Mouse (Mus musculus) layer of hippocampus, adult 6 months (tissue): ENCODE data around the gene Slc28a3. TPM values are rescaled to one million over a fixed set of nuclear protein-coding genes. Genes with fewer than 3 reads are reported as not detected.

Source experiments
- long read RNA-seq, 2 experiments: library from polyadenylated mRNA; unstranded; transcript quantifications; one replicate each; pipeline ENCODE4 v2.0.0; 2019 to 2020
- polyA plus RNA-seq: library from polyadenylated mRNA; unstranded; fragments of <200 nt; fragmentation: Nextera tagmentation; gene quantifications from 2 replicates; pipeline ENCODE4 v1.2.3, GENCODE M21; 2021

The Slc28a3 gene
- 0.11 and 0.36 TPM in 2 replicates for polyA plus RNA-seq
- long read RNA-seq, experiment 1 = 0 reads
- long read RNA-seq, experiment 2 = 0 reads

GRCm38 (mm10) chr13:58610716-58611115, at the start of gene Slc28a3:
Slc28a3 (minus strand) TSS chr13:58610877.

Other genes with a start within 250 kb of the Slc28a3 start
- gene 2210016F16Rik, start 225.7 kb downstream of the Slc28a3 start, polyA plus RNA-seq = 16.0 and 17.9 TPM in 2 replicates
- 9.2 and 9.5 TPM in 2 replicates for gene Rmi1, start 208.6 kb downstream of the Slc28a3 start, polyA plus RNA-seq
- 376 and 385 TPM in 2 replicates for gene Hnrnpk, start 207.5 kb downstream of the Slc28a3 start, polyA plus RNA-seq
- gene Ntrk2, start 195.7 kb upstream of the Slc28a3 start, polyA plus RNA-seq = 238 and 253 TPM in 2 replicates